ENCODE assay signal across 11 mouse cellular contexts in the genomic region with DNA sequence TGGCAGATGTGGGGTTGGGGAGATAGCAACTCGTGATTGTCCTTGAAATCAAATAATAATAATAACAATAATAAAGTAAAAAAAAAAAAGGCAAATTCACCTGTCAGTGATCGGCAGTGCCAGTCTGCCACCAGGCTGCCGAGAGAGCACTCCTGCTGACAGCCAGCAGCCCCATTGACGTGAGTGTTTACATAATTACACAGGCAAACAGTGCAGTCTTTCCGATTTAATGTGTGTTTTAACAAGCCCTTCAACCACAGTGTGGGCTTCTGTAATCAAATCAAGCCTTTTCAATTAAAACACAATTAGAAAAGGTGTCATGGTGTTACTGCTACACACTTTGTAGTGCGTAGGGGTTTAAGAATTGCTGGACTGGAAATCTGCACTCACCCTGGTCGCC. TPM values are rescaled to one million over a fixed set of nuclear protein-coding genes. Genes with fewer than 3 reads are reported as not detected.
DNase-seq lines count a peak whose midpoint lies in the region; ATAC-seq and TF ChIP-seq lines count a peak whose summit lies in the region.
"Had no signal": no experiment of that assay in that cellular context is flagged by ENCODE, and none has a peak within 500 bp of the region (broad histone marks: within the 10 kb centered on the region; RNA-seq: fewer than 3 reads in every experiment).

No protein-coding gene starts in this region.

- DNase-seq in heart, postnatal 0 days (ENCODE audit: low spot score): no peak
- no peak for DNase-seq in heart, adult 9 months (ENCODE audit: low spot score in 2 of 2)
- DNase-seq in liver, embryonic 14.5 days (ENCODE audit: low read depth in 3 of 3, low spot score in 3 of 3): no peak
- no peak for DNase-seq in adrenal gland, adult 2 months
- DNase-seq: cerebellum, postnatal 25 days; thymus, postnatal 36 days had no signal

- H3K9me3 ChIP-seq in heart, postnatal 0 days (replicated peaks; ENCODE audit: control insufficient read depth, low read length): no peaks in the 10 kb centered on the region
- no peaks in the 10 kb centered on the region for H3K9me3 ChIP-seq in neural tube, embryonic 12.5 days
- no peaks in the 10 kb centered on the region for H3K9me3 ChIP-seq in neural tube, embryonic 15.5 days (replicated peaks)
- H3K9me3 ChIP-seq in liver, embryonic 14.5 days (ENCODE audit: control insufficient read depth, low read length): no peaks in the 10 kb centered on the region

- no peak for ATAC-seq in heart, postnatal 0 days (ENCODE audit: insufficient read depth, low read depth)
- no peak for ATAC-seq in neural tube, embryonic 12.5 days (ENCODE audit: low FRiP score, low read depth)
- ATAC-seq in neural tube, embryonic 15.5 days (ENCODE audit: low FRiP score): no peak
- ATAC-seq in liver, embryonic 14.5 days (ENCODE audit: insufficient read depth): no peak
- ATAC-seq in megakaryocyte progenitor cell, adult 5-6 weeks (replicated peaks; ENCODE audit: poor library complexity): no peak
- ATAC-seq: inflammation-experienced regulatory T-cells, adult 6 months had no signal

- H3K9ac ChIP-seq in heart, postnatal 0 days (replicated peaks; ENCODE audit: low read depth, low read length): no peak overlapping the region
- no peak overlapping the region for H3K9ac ChIP-seq in neural tube, embryonic 12.5 days
- H3K9ac ChIP-seq in neural tube, embryonic 15.5 days (replicated peaks): no peak overlapping the region
- H3K9ac ChIP-seq in liver, embryonic 14.5 days (replicated peaks): no peak overlapping the region

- WGBS in heart, postnatal 0 days: 26% methylated on average over 7 of the region's 7 CpGs
- WGBS in neural tube, embryonic 12.5 days: 28% methylated on average over 7 of the region's 7 CpGs
- WGBS in neural tube, embryonic 15.5 days: 26% methylated on average over 7 of the region's 7 CpGs
- 33% methylated on average over 7 of the region's 7 CpGs for WGBS in liver, embryonic 14.5 days (ENCODE audit: insufficient replicate concordance)

- H3K4me3 ChIP-seq in heart, postnatal 0 days (ENCODE audit: low read depth, low read length): peak overlapping the region; percentile 30
- no peak overlapping the region for H3K4me3 ChIP-seq in neural tube, embryonic 12.5 days
- H3K4me3 ChIP-seq in neural tube, embryonic 15.5 days (replicated peaks): no peak overlapping the region
- H3K4me3 ChIP-seq in liver, embryonic 14.5 days (ENCODE audit: insufficient read depth in 1 of 2, low read depth in 2 of 2, low read length in 2 of 2): no peak overlapping the region

- peak overlapping the region; percentile 58 for H3K4me2 ChIP-seq in heart, postnatal 0 days (ENCODE audit: low read depth, low read length)
- H3K4me2 ChIP-seq in neural tube, embryonic 12.5 days (replicated peaks): peak overlapping the region; percentile 16; the same call in 1 of the 2 replicates
- no peak overlapping the region for H3K4me2 ChIP-seq in neural tube, embryonic 15.5 days
- peak overlapping the region; percentile 33 for H3K4me2 ChIP-seq in liver, embryonic 14.5 days (ENCODE audit: low read depth)

- H3K4me1 ChIP-seq in heart, postnatal 0 days (ENCODE audit: control insufficient read depth, insufficient read depth): 0 out of 2 replicates have a peak, but pooled peaks cover 4% of the 10 kb centered on the region
- H3K4me1 ChIP-seq in neural tube, embryonic 12.5 days: no peaks in the 10 kb centered on the region
- H3K4me1 ChIP-seq in neural tube, embryonic 15.5 days: peaks cover 8% of the 10 kb centered on the region; the same call in 1 of the 2 replicates
- no peaks in the 10 kb centered on the region for H3K4me1 ChIP-seq in liver, embryonic 14.5 days (replicated peaks; ENCODE audit: control insufficient read depth in 2 of 2, insufficient read depth in 2 of 2, low read length in 1 of 2)

- TF ChIP-seq EP300 in heart, postnatal 0 days (IDR thresholded peaks at IDR 0.05; ENCODE audit: low read depth): no peak
- TF ChIP-seq EP300 in liver, embryonic 14.5 days (IDR thresholded peaks at IDR 0.05; ENCODE audit: low read depth): no peak

- TF ChIP-seq CTCF in heart, postnatal 0 days (IDR thresholded peaks at IDR 0.05; ENCODE audit: low read depth): no peak
- no peak for TF ChIP-seq CTCF in liver, embryonic 14.5 days (IDR thresholded peaks at IDR 0.05; ENCODE audit: low read depth)

- H3K27ac ChIP-seq in heart, postnatal 0 days (ENCODE audit: low read depth): no peak overlapping the region
- no peak overlapping the region for H3K27ac ChIP-seq in neural tube, embryonic 12.5 days
- no peak overlapping the region for H3K27ac ChIP-seq in neural tube, embryonic 15.5 days (replicated peaks)
- H3K27ac ChIP-seq in liver, embryonic 14.5 days: no peak overlapping the region

- peaks cover 16% of the 10 kb centered on the region for H3K27me3 ChIP-seq in heart, postnatal 0 days (ENCODE audit: control insufficient read depth, insufficient read depth, low read length)
- peaks cover 10% of the 10 kb centered on the region for H3K27me3 ChIP-seq in neural tube, embryonic 12.5 days (replicated peaks)
- H3K27me3 ChIP-seq in neural tube, embryonic 15.5 days (replicated peaks): peaks cover 23% of the 10 kb centered on the region
- H3K27me3 ChIP-seq in liver, embryonic 14.5 days (ENCODE audit: control insufficient read depth, insufficient read depth, low read length): no peaks in the 10 kb centered on the region

- H3K36me3 ChIP-seq in heart, postnatal 0 days (replicated peaks; ENCODE audit: control insufficient read depth, insufficient read depth, low read length): no peaks in the 10 kb centered on the region
- no peaks in the 10 kb centered on the region for H3K36me3 ChIP-seq in neural tube, embryonic 12.5 days
- no peaks in the 10 kb centered on the region for H3K36me3 ChIP-seq in neural tube, embryonic 15.5 days
- no peaks in the 10 kb centered on the region for H3K36me3 ChIP-seq in liver, embryonic 14.5 days (replicated peaks; ENCODE audit: control insufficient read depth, insufficient read depth, low read depth)

RNA-seq across cellular contexts. Expression of gene Eno4, which starts 24.1 kb away (rescaled TPM):
- total RNA-seq in heart, postnatal 0 days (2014; rRNA removed; ENCODE audit: low replicate concordance): not detected in 2 replicates
- polyA plus RNA-seq in heart, postnatal 0 days (2015; fragmentation: Nextera tagmentation; extraction: Ambion mirVana): 0.12 and 0.15 TPM in 2 replicates
- polyA plus RNA-seq in neural tube, embryonic 12.5 days (2016; fragmentation: Nextera tagmentation; extraction: Ambion mirVana): 0.41 and 0.55 TPM in 2 replicates
- 1.3 and 1.8 TPM in 2 replicates for polyA plus RNA-seq in neural tube, embryonic 15.5 days (2015; fragmentation: Nextera tagmentation; extraction: Ambion mirVana)
- 0.02 and 0.03 TPM in 2 replicates for polyA plus RNA-seq in liver, embryonic 14.5 days (2012; rRNA removed)
- not detected in 2 replicates for polyA plus RNA-seq in liver, embryonic 14.5 days (2014; fragmentation: Nextera tagmentation; extraction: Ambion mirVana)
- total RNA-seq in megakaryocyte progenitor cell, adult 5-6 weeks (2015): not detected in 2 replicates
- total RNA-seq in megakaryocyte progenitor cell, adult 5-6 weeks (2017): not detected in 2 replicates
- under 1 TPM; 0.26 to 0.55 TPM for total RNA-seq in adrenal gland, adult 2 months (2021)
- 0.08 and 0.11 TPM in 2 replicates for polyA plus RNA-seq in adrenal gland, adult 2 months (2012; rRNA removed)
- polyA plus RNA-seq: inflammation-experienced regulatory T-cells, adult 6 months; small intestine, adult 2 months had no signal

RNA-seq across cellular contexts. Expression of gene Hspa12a, which starts 24.3 kb away (rescaled TPM):
- total RNA-seq in heart, postnatal 0 days (2014; rRNA removed; ENCODE audit: low replicate concordance): 15.0 and 39.2 TPM in 2 replicates
- 11.5 and 13.2 TPM in 2 replicates for polyA plus RNA-seq in heart, postnatal 0 days (2015; fragmentation: Nextera tagmentation; extraction: Ambion mirVana)
- 67.0 and 74.2 TPM in 2 replicates for polyA plus RNA-seq in neural tube, embryonic 12.5 days (2016; fragmentation: Nextera tagmentation; extraction: Ambion mirVana)
- 67.8 and 72.7 TPM in 2 replicates for polyA plus RNA-seq in neural tube, embryonic 15.5 days (2015; fragmentation: Nextera tagmentation; extraction: Ambion mirVana)
- 0.25 and 0.32 TPM in 2 replicates for polyA plus RNA-seq in liver, embryonic 14.5 days (2012; rRNA removed)
- 0.19 and 0.37 TPM in 2 replicates for polyA plus RNA-seq in liver, embryonic 14.5 days (2014; fragmentation: Nextera tagmentation; extraction: Ambion mirVana)
- total RNA-seq in megakaryocyte progenitor cell, adult 5-6 weeks (2015): 0.39 and 0.64 TPM in 2 replicates
- total RNA-seq in megakaryocyte progenitor cell, adult 5-6 weeks (2017): not detected in 2 replicates
- 100 to 1,000 TPM; 108 to 114 TPM for total RNA-seq in adrenal gland, adult 2 months (2021)
- polyA plus RNA-seq in adrenal gland, adult 2 months (2012; rRNA removed): 32.3 and 38.6 TPM in 2 replicates
